Mouse (Mus musculus) spleen, adult 18-20 months (tissue): Measurements from ENCODE around the gene Timm8a1.
"Not testable (repeated sequence)": the region's sequence is repeated elsewhere in the genome, so short reads cannot be mapped to it uniquely, and the experiment has no call there.

Source experiments
- DNase-seq, 2 experiments: peaks; one replicate each; pipeline ENCODE4 v3.0.0; 2022; ENCODE audit warnings: mixed read lengths in 2 of 2

Timm8a1 gene

DNA sequence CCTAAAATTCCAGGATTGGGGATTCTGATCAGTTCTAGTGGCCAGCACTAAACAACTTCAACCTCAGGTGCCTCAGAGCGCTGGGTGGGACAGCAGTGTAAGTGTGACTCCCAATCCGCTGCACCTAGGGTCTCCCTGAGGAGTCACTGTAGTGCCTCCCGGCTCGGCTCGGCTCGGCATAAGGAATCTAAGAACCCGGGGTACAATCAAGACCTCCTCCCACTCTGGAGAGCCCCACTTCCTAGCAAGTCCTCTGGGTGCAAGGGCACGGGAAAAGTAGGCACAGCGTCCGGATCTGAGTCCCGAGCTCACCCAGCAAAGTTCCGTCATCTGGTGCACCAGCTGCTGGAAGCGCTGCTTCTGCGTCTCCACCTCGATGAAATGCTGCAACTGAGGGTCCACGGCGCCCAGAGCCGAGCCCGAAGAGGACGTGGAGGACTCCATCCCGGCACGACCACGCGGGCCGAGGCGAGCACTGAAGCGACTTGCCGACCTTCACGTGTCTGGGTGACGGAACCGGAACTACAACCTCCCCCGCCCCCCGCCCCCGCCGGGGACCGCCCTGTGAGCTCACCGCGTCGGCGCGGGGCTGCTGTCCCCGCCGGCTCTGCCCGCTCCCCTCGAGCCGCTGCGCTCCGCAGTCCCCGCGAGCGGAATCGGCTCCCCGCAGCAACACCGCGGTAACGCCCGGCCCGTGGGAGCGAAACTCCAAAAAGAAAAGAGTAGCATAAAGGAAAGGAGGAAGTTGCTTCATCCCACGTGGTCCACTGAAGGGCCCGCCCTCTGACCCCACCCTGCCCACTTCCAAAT, at the start of gene Timm8a1:
Gene Timm8a1 (minus strand): TSS at position 721 of the 810 bp plus-strand sequence.
- DNase-seq = peak; percentile 43 to 55

DNA sequence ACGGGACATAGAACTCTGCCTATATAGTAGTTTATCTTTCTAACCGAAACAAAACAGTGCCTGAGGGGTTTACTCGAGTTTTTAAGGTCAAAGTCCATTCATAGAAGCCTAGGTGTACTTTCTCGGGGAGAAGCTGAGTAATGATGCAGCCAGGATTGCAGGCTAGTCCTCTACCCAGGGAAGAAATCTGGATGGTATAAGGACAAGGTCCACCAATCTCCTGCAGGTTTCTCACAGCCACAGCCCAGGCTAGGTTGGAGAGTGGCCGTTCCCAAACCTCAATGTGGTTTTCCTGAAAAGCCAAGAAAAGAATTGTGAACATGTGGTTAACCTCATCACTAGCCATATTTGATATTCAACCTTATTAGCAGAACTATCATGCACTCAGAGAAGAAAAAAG, 48.2 kb upstream of the Timm8a1 start:
- DNase-seq = no peak

DNA sequence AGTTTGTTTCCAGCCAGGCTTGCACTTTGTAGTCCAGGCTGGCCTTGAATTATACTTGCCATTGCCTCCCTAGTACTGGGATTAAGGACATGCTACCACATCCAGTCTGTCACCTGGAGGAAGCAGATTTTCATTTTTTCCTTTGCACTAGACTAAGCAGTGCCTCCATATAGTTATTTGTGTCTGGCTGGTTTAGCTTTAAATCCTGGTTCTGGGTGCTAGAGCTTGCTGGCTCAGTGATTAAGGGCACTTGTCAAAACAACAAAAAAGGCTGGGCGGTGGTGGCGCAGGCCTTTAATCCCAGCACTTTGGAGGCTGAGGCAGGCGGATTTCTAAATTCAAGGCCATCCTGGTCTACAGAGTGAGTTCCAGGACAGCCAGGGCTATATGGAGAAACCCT, 47.3 kb upstream of the Timm8a1 start:
- no peak for DNase-seq

DNA sequence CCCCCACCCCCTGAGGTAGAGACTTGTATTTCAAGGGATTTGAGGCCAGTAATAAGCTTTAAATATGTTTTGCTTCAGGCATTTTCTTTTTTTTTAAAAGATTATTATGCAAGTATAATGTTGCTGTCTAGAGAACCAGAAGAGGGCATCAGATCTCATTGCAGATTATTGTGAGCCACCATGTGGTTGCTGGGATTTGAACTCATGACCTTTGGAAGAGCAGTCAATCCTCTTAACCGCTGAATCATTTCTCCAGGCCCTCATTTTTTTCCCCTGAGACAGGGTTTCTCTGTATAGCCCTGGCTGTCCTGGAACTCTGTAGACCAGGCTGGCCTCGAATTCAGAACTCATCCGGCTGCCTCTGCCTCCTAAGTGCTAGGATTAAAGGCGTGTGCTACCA, 46.6 kb upstream of the Timm8a1 start:
- DNase-seq = no peak

DNA sequence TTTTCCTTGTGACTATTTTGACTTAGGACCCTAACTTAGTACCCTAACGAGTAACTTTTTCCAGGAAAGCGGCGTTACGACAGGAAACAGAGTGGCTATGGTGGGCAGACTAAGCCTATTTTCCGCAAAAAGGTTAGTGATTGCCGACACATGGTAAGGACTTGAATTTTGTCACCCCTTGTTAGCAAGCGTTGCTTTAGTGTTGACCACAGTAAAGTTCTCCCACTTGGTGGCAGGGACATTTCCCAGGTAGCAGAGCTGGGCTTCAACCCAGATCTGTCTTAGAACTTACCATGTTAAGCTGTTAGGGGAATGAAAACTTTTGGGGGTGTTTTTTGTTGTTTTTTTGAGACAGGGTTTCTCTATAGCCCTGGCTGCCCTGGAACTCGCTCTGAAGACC, 44.8 kb upstream of the Timm8a1 start:
- DNase-seq = no peak

DNA sequence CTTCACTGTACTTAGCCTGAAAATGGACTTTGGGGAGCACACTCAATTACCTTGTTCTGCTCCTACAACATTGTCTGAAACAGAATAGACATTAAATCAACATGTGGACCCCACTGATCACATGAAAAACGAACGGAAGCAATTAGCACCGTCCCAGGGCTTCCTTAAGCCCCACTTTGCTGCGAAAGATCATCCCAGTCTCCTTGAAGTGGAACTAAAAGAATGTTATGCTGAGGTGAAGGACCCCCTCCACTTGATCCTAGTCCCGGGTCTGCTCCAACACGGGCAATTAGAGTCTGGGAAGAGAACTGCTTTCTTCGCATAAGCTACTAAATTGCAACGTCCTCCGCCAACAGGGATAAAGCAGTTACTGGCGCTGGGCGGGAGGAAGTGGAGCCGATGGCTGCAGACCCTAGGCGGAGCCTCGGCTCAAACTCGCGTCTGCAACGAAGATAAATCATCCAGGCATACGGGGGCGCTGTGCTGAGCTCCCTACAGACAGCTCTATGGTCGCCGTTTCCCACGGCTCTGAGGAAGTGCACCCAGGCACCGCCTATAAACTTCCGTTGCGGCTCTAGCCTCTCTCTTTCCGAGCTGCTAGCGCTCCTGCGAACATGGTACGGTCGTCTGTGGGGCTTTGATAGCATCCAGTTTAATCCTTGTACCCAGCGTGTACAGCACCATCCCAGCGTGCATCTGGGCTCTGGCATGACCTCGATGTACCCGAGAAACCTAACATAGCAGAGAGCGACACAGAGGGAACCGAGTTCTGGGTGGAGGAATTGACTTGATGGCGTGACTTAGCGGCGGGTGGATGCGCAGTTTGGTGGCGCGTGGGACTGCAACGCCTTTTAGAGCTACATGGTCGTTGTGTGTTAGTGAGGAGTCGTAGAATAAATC, 43.7 kb upstream of the Timm8a1 start, which contains the start of gene Rpl36a:
Gene Rpl36a (plus strand): TSS at position 552 of the 900 bp plus-strand sequence.
- DNase-seq = peak; percentile 83 to 86

DNA sequence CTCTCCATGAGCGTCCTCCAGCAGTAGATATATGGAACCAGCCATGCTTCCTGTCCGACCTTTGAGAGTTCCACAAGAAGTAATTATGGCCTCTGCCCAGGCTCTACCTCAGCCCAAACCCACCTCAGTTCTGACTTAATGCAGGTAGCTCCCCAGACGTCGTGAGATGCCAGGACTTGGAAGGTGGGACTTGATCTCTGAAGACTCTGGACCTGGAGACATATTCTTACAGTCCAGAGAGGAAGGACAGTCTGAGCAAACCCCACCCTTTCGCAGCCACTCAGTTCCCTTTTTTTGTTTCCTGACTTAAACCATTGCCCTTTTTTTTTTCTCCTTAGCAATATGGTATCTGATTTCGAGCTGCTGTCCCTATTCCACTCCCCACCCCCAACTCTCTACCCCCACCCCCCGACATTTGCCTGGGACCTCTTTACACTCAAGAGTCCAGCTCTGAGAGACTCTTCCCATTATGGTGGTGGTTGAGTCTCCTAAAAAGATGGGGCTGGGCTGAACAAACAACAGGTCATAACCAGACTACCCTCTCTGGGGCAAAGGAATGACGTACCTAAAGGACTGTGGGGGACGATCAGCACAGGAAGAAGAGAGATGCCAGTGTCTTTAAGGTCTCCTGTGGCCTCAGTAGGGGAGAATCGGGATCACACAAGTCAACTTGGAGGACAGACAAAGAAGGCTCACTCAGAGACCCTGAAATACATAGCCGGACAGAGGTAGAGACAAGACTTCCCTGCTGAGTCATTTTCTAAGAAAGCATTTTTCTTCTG, 41.4 kb upstream of the Timm8a1 start, which contains the start of gene Btk:
Gene Btk (minus strand): TSS at position 683 of the 782 bp plus-strand sequence.
- peak in 1 of 2 experiments; percentile 20 for DNase-seq

DNA sequence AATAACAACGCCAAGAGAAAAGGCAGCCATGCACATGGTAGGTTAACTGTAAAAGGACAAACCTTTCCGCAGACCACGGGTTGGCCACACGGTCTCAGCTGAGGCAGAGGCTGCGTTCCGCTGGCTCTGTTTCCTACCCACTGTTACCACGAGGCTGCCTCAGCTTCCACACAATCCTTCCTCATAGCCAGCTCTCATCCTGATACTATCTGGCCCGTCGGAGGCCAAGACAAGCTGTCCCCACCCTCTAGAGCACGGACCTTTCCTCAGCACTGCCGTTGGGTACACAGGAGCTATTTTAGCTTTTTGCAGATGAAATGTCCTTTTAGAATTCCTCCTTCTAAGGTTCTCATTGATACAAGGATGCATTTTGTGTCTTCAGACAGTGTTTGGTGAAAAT, 40.6 kb upstream of the Timm8a1 start:
- DNase-seq = no peak

DNA sequence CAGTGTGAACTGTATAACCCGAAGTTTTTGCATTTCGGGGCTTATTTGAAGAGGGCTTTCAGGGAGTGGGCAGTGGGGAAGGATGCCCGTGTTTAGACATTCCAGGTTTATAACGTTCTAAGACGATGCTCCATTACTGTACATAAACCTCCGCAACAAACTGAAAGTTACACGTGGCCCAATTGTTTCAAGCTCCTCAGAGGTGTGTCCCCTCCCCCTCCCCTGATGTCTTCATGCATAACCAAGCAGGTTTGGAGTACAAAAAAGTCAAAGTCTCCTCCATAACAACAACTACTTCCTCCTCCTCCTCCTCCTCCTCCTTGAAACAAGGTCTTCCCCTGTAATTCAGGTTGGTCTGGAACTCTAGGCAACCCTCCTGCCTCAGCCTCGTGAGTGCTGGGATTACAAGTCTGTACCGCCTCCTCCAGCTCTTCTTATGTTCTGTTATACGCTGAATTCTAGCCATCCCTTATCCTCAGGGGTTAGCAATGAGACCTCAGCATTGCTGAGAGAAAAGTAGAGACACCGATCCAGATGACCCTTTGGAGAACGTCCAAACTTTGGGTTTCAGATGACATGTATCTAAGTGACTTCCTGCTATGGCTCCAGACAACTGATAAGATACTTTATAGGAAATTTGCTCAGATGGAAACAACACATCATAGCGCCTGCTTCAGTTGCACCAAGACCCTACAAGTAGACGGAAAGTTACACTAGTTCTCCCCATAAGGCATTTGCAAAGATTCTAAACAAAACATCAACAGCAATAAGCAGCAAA, 39.1 kb upstream of the Timm8a1 start:
- DNase-seq = no peak

DNA sequence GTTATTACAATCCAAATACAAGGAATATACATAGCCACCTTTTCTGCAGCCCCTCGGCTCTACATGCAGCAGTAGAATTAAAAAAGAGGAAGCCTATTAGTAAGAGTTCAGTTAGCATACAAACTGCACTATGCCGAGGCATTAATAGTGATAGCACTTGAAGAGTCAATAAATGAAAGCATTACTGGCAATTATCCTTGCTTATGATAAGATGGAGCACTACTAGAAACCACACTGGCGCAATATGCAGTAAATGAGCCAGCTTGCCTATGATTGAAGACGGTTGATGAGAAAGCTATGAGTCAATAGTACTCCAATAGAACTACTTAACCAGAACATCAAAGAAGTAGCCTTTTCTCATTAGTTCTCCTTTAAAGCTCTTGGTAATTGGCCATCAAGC, 36.2 kb upstream of the Timm8a1 start:
- no peak for DNase-seq

DNA sequence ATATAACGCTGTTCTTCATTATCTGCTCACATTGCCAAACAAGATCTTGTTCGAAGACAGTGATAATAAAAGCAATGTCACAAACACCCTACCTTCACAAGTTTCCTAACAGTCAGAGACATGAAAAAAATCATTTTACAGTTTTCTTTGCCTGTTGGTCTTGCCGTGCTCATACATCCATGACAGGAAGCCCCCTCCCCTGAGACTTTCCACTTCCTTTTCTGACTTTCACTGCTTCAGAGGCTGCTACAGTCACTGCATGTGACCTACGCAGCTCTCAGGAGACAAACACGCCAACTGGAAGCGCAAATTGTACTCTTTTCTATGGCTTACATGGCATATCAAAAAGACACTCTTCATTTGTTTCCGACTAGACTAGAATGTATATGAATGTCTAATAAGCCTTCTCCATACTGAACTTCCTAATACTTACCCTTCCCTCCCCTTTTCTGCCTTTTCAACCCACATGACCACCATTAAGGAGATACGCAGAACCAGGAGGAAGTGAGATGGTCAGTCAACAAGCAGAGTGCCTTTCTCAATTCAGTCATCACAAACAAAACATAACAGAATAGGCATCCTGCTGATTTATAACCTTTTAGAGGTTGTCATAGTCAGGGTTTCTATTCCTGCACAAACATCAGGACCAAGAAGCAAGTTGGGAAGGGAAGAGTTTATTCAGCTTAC, 25.0 kb upstream of the Timm8a1 start:
- DNase-seq = peak; percentile 16 to 23

DNA sequence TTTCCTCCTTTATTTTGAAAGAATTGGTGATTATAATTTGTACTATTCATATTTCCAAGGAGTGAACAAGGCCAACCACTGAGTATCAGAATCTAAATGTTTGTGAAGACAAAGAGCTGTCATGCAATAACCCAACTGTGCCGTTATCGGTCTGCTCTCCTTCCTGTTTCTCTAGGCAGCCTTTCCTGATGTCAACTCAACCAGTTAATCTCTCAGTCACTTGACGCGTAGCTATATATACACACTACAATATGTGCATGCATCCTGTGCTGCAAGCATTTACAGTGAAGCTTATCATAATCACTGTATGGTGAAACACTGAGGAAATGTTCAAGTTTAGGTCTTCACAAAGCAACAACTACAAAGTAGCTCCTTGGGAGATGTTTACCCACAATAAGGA, 22.7 kb upstream of the Timm8a1 start:
- DNase-seq = no peak

DNA sequence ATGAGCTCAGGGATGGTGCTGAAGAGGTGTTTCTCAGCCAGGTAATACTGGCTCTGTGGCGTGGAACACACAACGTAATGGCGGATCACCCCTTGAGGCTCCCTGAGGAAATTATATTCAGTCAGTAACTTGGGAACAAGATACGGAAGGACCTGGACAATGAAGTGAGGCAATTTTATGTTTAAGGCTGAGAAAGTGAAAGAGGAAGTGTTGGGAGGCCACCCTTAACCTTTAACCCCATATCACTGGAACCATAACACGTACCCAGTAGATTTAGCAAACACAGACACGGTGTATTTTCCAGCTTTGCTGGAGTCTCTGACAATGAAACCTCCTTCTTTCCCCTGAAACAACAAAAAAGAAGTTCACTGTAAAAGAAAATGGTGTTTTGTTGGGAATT, 12.8 kb upstream of the Timm8a1 start:
- DNase-seq = no peak

DNA sequence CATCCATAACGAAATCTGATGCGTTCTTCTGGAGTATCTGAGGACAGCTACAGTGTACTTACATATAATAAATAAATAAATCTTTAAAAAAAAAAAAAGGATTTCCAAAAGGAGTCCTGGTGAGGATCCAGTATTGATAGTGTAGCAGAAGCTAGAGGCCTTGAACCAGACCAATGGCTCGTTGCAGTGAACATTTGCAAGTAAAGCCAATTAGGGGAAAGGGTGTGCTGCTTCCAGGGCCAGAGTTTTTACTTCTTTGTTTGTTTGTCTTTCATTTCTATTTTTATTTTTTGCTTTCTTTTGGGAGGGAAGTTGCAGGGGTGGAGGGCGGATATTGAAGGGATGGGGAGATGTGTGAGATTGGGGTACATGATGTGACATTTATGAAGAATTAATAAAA, 11.7 kb upstream of the Timm8a1 start:
- no peak for DNase-seq

DNA sequence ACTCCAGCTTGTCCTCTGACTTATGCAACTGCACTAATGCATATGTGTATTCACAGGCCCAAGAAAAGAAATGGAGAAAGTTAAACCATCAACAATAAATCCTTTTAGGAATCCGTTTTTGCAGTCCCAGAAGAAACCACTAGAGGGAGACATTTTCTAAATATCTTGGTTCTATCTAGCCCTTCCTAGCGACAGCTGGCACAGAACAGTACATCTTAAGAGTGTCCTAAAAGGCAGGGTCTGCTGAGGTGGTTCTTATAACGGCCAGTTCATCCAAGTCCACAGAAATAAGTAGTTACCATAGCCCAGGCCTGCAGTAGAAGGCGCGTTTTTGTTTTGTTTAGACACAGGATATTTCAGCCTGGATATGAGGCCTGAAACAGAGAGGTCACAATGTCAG, 9.2 kb upstream of the Timm8a1 start:
- no peak for DNase-seq

DNA sequence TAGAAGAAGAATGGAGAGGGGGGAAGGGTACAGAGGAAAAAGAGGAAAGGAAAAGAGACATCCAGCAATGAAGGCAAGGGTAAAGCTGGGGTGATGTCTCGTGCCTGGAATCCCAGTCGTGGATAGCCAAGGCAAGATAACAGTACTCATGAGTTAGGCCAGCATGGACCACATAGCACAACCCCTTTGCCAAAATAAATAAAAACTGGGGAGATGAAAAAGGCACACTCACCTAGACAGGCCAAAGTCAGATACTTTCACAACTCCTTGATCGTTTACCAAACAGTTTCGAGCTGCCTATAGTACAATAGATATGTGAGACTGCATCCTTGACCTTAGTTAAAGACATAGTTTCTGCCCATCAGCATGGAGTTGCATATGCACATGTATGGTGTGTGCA, 5.7 kb upstream of the Timm8a1 start:
- DNase-seq = no peak

DNA sequence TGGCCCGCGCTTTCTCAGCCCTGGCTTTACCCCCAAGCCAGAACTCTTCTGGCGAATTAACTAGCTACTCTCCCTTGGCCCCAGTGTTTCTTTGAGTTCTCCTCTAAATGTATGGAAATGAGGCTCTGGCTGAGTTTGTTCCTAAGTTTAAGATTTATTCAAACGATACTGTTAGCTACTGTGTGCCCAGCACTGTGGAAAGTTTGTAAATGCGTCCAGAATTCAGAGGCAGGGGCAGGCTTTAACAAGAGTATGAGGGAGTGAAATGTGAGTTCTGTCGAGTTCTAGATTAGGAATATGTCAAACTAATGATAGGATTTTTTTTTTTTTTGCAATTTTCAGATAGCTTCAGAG, 267 bp upstream of the Timm8a1 start:
- DNase-seq = no peak

DNA sequence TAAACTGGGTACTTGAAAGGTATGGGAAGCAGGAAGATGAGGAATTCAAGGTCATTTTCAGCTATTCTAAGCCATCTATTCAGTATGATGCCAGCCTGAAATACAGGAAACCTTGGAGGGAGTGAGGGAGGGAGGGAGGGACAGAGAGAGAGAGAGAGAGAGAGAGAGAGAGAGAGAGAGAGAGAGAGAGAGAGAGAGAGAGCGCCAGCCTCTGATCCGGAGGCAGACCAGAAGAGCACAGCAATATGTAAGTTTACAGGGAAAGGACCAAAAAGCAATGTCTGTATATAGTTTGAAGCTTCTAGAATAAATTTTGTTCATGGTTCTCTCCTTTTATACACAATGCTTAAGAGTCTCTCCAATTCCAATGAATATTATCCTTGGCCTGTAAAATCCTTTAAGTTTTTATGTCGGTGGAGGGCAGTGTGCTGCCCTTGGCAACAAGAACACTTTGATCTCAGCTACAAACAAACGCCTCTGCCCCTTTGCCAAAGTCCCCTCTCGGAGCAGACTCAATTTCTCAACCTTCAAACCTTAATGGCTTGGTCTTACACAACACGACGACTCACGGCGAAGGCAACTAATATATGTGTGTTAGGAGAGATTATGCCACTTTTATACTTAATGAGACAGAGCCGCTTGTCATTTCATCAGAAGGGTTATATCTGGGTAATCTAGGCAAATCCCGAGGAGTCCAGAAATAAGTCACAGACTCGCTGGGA, 1.1 kb downstream of the Timm8a1 start:
- no peak for DNase-seq

DNA sequence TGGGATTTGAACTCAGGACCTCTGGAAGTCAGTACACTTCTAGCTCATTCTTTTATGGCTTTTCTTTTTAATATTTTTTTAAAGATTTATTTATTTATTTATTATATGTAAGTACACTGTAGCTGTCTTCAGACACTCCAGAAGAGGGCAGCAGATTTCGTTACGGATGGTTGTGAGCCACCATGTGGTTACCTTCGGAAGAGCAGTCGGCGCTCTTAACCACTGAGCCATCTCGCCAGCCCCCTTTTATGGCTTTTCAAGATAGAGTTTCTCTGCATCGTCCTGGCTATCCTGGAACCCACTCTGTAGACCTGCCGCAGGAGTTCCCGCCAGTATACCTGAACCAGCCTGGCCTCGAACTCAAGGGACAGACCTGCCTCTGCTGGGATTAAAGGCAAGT, 1.9 kb downstream of the Timm8a1 start:
- DNase-seq = not testable (repeated sequence)

DNA sequence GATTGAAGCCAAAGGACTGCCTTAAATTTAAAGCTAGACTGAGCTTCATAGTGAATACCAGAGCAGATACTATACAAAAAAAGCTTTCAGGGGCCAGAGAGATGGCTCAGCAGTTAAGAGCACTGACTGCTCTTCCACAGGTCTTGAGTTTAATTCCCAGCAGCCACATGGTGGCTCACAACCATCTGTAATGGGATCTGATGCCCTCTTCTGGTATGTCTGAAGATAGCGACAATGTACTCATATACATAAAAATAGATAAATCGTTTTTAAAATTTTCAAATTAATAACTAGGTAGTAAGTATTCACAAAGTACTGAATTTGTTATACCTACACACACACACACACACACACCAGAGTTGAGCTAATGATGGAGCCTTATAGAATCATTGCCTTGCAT, 8.3 kb downstream of the Timm8a1 start:
- DNase-seq = no peak

DNA sequence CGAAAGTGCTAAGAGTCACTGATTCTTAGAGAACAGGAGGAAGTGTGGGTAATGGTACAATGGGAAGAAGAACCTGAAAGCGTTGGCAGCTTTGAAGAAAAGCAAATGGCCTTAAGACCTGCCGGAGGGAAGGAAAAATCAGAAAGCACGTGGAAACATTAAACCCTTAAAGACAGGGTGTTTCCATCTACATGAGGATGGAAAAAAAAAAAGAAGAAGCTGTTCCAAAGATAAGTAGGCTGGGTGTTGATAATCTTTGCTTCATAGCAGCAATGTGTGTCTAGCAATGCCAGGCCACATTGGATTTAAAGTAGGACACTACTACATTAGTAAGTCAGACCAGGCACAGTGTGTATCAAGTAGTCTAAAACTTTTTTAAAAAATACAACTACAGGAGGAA, 16.4 kb downstream of the Timm8a1 start:
- no peak for DNase-seq
